Mouse (Mus musculus): ENCODE data around the gene Carmil2. TPM values are rescaled to one million over a fixed set of nuclear protein-coding genes. Genes with fewer than 3 reads are reported as not detected.

Carmil2 gene
- polyA plus RNA-seq, 1 experiment from 2014 or later = 0.58 TPM

DNA sequence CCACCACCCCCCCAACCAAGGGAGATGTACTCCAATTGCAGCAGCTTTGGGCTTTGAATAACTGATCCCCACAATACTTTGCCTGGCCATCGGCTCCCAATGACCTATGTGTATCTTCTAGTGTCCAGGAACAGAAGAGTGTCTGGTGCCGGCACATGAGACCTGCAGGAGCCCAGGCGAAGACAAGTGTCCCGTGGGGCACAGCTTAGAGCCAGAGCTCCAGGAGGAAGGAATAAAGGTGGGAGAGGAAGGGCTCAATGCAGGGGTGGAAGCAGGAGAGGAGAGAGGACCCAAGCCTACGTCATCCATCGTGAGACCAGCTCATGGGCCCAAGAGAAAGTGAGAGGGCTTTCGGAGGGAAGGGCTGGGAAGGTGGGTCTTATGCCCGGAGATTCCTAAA lies 22.6 kb downstream of the Carmil2 start:
- Histone ChIP-seq H3K9ac (ENCODE audit: low read length) (no peak overlapping the region), H3K4me1 (replicated peaks; ENCODE audit: control insufficient read depth, insufficient read depth) (no peaks in the 10 kb centered on the region), H3K36me3 (ENCODE audit: control insufficient read depth, insufficient read depth, low read length) (peaks cover 4% of the 10 kb centered on the region; the same call in 1 of the 2 replicates), H3K4me3 (ENCODE audit: low read depth, low read length) (no peak overlapping the region), H3K4me2 (replicated peaks; ENCODE audit: low read depth) (no peak overlapping the region), H3K9me3 (ENCODE audit: control insufficient read depth, low read length) (no peaks in the 10 kb centered on the region), H3K27me3 (ENCODE audit: control insufficient read depth, insufficient read depth, low read length) (no peaks in the 10 kb centered on the region), H3K27ac (replicated peaks) (no peak overlapping the region)
- TF ChIP-seq CTCF (IDR thresholded peaks at IDR 0.05; ENCODE audit: low read depth) = no peak
- no peak for TF ChIP-seq EP300 (optimal IDR thresholded peaks at IDR 0.05)
- DNase-seq (ENCODE audit: low spot score) (no peak), ATAC-seq (ENCODE audit: low FRiP score, low TSS enrichment) (no peak)
- 90% methylated on average over 8 of the region's 8 CpGs for WGBS

DNA sequence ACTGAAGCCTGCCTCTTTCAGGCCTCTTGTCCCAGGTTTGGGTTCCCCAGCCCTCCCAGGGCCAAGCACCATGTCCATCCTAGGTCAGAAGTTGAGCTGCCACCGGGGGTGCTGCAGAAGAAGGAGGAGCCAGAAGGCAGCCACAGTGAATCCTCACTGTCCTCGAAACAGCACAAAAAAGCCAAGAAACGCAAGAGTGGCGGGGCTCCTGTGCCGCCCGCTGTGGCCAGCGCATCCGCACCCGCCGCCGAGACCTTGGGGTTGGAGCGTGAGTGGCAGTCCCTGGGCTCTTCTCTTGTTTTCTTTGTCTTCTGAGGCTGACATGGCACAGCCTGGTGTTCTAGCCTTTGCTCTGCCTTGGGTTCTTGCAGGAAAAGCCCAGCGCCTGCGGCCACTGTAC lies 23.2 kb downstream of the Carmil2 start:
- ATAC-seq (ENCODE audit: low FRiP score, low TSS enrichment) = no peak

DNA sequence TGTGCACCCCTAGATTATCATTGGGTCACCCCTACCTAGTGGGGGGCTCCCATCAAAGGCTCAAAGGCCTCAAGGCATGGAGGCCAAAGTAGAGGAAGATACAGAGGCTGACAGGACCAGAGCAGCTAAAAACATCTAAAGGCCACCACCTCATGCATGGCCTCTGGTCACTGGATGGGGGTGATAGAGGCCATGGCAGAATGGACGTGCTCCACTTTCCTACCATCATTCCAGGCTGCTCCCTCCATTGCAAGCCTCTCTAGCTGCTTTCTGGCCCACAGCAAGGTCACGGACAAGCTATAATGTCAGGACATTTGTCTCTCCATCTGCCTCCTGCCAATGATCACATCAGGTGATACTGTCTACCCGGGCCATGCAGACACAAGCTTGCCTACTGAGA lies 26.2 kb downstream of the Carmil2 start:
- no peaks in the 10 kb centered on the region for H3K9me3 ChIP-seq (ENCODE audit: control insufficient read depth, low read length)
- no peak overlapping the region for H3K27ac ChIP-seq (replicated peaks)
- no peak overlapping the region for H3K4me2 ChIP-seq (replicated peaks; ENCODE audit: low read depth)
- no peaks in the 10 kb centered on the region for H3K27me3 ChIP-seq (ENCODE audit: control insufficient read depth, insufficient read depth, low read length)
- WGBS = 82% methylated on average over 3 of the region's 3 CpGs
- H3K4me3 ChIP-seq (ENCODE audit: low read depth, low read length) = no peak overlapping the region
- peaks cover 4% of the 10 kb centered on the region; the same call in 1 of the 2 replicates for H3K36me3 ChIP-seq (ENCODE audit: control insufficient read depth, insufficient read depth, low read length)
- DNase-seq (ENCODE audit: low spot score) (no peak), ATAC-seq (ENCODE audit: low FRiP score, low TSS enrichment) (no peak)
- TF ChIP-seq CTCF (IDR thresholded peaks at IDR 0.05; ENCODE audit: low read depth) (no peak), EP300 (optimal IDR thresholded peaks at IDR 0.05) (no peak)
- no peaks in the 10 kb centered on the region for H3K4me1 ChIP-seq (replicated peaks; ENCODE audit: control insufficient read depth, insufficient read depth)
- no peak overlapping the region for H3K9ac ChIP-seq (ENCODE audit: low read length)

More for the DNA sequence above, 23.2 kb downstream of the Carmil2 start:
- no peak overlapping the region for H3K4me2 ChIP-seq (replicated peaks; ENCODE audit: low read depth)
- WGBS = 77% methylated on average over 13 of the region's 14 CpGs
- no peak overlapping the region for H3K9ac ChIP-seq (ENCODE audit: low read length)
- H3K4me3 ChIP-seq (ENCODE audit: low read depth, low read length) = no peak overlapping the region
- no peaks in the 10 kb centered on the region for H3K9me3 ChIP-seq (ENCODE audit: control insufficient read depth, low read length)
- DNase-seq (ENCODE audit: low spot score) = no peak
- no peaks in the 10 kb centered on the region for H3K4me1 ChIP-seq (replicated peaks; ENCODE audit: control insufficient read depth, insufficient read depth)
- TF ChIP-seq EP300 (optimal IDR thresholded peaks at IDR 0.05) (no peak), CTCF (IDR thresholded peaks at IDR 0.05; ENCODE audit: low read depth) (no peak)
- H3K27me3 ChIP-seq (ENCODE audit: control insufficient read depth, insufficient read depth, low read length) = no peaks in the 10 kb centered on the region
- H3K27ac ChIP-seq (replicated peaks) = no peak overlapping the region
- peaks cover 1% of the 10 kb centered on the region; the same call in 1 of the 2 replicates for H3K36me3 ChIP-seq (ENCODE audit: control insufficient read depth, insufficient read depth, low read length)

DNA sequence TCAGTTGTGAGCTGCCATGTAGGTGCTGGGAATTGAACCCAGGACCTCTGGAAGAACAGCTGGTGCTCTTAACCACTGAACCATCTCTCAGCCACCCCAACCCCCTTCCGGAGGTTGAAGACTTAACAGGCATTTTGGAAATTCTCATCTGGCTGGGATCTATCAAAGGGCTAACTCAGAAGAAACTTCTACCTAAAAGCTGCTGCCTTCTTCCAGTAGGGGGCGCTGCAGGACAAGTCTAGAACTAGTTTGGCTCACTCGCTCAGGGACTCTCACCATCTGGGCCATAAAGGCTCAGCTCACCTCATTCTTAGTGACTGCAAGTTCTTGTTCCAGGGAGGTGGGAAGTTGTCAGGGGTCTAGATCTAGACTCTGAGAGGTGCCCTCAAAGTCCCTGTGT lies 28.1 kb downstream of the Carmil2 start:
- TF ChIP-seq EP300 (optimal IDR thresholded peaks at IDR 0.05) = no peak
- TF ChIP-seq CTCF (IDR thresholded peaks at IDR 0.05; ENCODE audit: low read depth) = peak; percentile 92
- Histone ChIP-seq H3K36me3 (ENCODE audit: control insufficient read depth, insufficient read depth, low read length) (peaks cover 5% of the 10 kb centered on the region; the same call in 1 of the 2 replicates), H3K4me3 (ENCODE audit: low read depth, low read length) (no peak overlapping the region), H3K4me1 (replicated peaks; ENCODE audit: control insufficient read depth, insufficient read depth) (no peaks in the 10 kb centered on the region), H3K27me3 (ENCODE audit: control insufficient read depth, insufficient read depth, low read length) (no peaks in the 10 kb centered on the region), H3K9ac (ENCODE audit: low read length) (no peak overlapping the region), H3K4me2 (replicated peaks; ENCODE audit: low read depth) (no peak overlapping the region), H3K9me3 (ENCODE audit: control insufficient read depth, low read length) (no peaks in the 10 kb centered on the region), H3K27ac (replicated peaks) (peak overlapping the region; percentile 84)
- 4% methylated on average over 3 of the region's 3 CpGs for WGBS
- ATAC-seq (ENCODE audit: low FRiP score, low TSS enrichment) (peak; percentile 63), DNase-seq (ENCODE audit: low spot score) (peak; percentile 89)

DNA sequence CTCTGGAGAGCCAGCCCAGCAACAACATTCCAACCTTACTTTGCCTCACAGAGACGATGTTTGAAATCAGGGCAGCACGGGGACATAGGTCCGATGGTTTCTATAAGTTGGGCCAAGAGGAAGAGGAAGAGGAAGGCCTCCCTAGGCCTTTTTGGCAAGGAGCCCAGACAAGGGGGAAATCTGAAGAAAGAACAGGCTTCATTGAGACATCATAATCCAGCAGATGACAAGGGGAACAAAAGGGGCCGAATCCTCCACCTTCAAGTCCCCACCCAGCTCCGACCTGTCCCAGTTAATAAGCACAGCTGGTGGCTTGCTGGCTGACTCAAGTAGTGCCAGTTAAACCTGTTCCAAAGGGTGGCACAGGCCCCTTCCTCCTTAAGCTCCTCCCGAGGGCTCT lies 29.0 kb downstream of the Carmil2 start:
- Histone ChIP-seq H3K27me3 (ENCODE audit: control insufficient read depth, insufficient read depth, low read length) (no peaks in the 10 kb centered on the region), H3K4me1 (replicated peaks; ENCODE audit: control insufficient read depth, insufficient read depth) (no peaks in the 10 kb centered on the region), H3K27ac (replicated peaks) (peak overlapping the region; percentile 84), H3K36me3 (ENCODE audit: control insufficient read depth, insufficient read depth, low read length) (peaks cover 5% of the 10 kb centered on the region; the same call in 1 of the 2 replicates), H3K9ac (ENCODE audit: low read length) (no peak overlapping the region), H3K4me2 (replicated peaks; ENCODE audit: low read depth) (no peak overlapping the region), H3K4me3 (ENCODE audit: low read depth, low read length) (no peak overlapping the region), H3K9me3 (ENCODE audit: control insufficient read depth, low read length) (no peaks in the 10 kb centered on the region)
- ATAC-seq (ENCODE audit: low FRiP score, low TSS enrichment) (no peak), DNase-seq (ENCODE audit: low spot score) (no peak)
- TF ChIP-seq CTCF (IDR thresholded peaks at IDR 0.05; ENCODE audit: low read depth) (no peak), EP300 (optimal IDR thresholded peaks at IDR 0.05) (peak; percentile 88)
- 44% methylated on average over 6 of the region's 6 CpGs for WGBS

DNA sequence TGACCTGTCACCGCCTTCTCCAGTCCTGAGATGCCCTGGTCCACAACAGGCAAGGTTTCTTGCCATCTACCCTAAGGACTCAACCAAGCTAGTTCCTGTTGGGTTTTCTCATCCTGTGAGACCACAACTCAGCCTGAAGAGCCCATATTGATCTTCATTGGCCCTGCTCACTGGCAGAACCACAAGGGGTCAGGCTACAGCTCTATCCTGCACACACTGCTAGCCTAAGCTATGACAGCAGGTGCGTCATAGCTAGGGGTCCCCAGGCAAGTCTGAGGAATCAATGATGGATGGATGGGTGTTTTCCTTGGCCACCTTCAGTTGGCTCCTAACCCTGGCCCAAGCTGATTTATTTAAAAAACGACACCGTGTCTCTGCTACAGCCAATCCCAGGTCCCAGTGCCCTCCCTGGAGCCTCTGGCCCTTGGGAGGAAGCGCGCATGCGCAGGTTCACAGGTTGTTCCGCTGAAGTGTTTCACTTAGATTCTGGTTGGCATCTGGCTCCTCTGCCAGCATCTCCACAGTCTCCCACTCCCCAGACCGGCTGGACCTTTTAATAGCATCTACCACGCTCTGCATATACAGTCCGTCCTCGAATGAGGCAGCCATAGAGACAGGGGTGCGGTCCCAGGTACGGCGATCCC lies 30.4 kb downstream of the Carmil2 start:
- 0 out of 2 replicates have a peak, but pooled peaks have one; percentile 25 for ATAC-seq (ENCODE audit: low FRiP score, low TSS enrichment)
- no peaks in the 10 kb centered on the region for H3K27me3 ChIP-seq (ENCODE audit: control insufficient read depth, insufficient read depth, low read length)

More for the DNA sequence above, 30.4 kb downstream of the Carmil2 start:
- Histone ChIP-seq H3K27ac (replicated peaks) (no peak overlapping the region), H3K36me3 (ENCODE audit: control insufficient read depth, insufficient read depth, low read length) (peaks cover 5% of the 10 kb centered on the region; the same call in 1 of the 2 replicates), H3K9me3 (ENCODE audit: control insufficient read depth, low read length) (no peaks in the 10 kb centered on the region), H3K4me1 (replicated peaks; ENCODE audit: control insufficient read depth, insufficient read depth) (no peaks in the 10 kb centered on the region), H3K4me2 (replicated peaks; ENCODE audit: low read depth) (no peak overlapping the region), H3K9ac (ENCODE audit: low read length) (no peak overlapping the region), H3K4me3 (ENCODE audit: low read depth, low read length) (no peak overlapping the region)
- DNase-seq (ENCODE audit: low spot score) = no peak
- TF ChIP-seq EP300 (optimal IDR thresholded peaks at IDR 0.05) = no peak
- TF ChIP-seq CTCF (IDR thresholded peaks at IDR 0.05; ENCODE audit: low read depth) = peak; percentile 40; the same call in 1 of the 2 replicates
- 92% methylated on average over 15 of the region's 15 CpGs for WGBS
